10 mouse cellular contexts compared by ENCODE assay signal in genomic region chr4:135569201-135569600, GRCm38 (mm10). TPM values are rescaled to one million over a fixed set of nuclear protein-coding genes. Genes with fewer than 3 reads are reported as not detected.
DNase-seq lines count a peak whose midpoint lies in the region; ATAC-seq and TF ChIP-seq lines count a peak whose summit lies in the region.
"Had no signal": no experiment of that assay in that cellular context is flagged by ENCODE, and none has a peak within 500 bp of the region (broad histone marks: within the 10 kb centered on the region; RNA-seq: fewer than 3 reads in every experiment).

No protein-coding gene starts in this region.

- H3K36me3 ChIP-seq in forebrain, embryonic 11.5 days (ENCODE audit: control insufficient read depth, insufficient read depth, low read length) = no peaks in the 10 kb centered on the region
- no peaks in the 10 kb centered on the region for H3K36me3 ChIP-seq in forebrain, postnatal 0 days (ENCODE audit: insufficient read depth)
- H3K36me3 ChIP-seq in midbrain, embryonic 13.5 days = no peaks in the 10 kb centered on the region
- no peaks in the 10 kb centered on the region for H3K36me3 ChIP-seq in midbrain, embryonic 10.5 days
- no peaks in the 10 kb centered on the region for H3K36me3 ChIP-seq in limb, embryonic 11.5 days (ENCODE audit: control insufficient read depth, insufficient read depth, low read length)

- H3K4me2 ChIP-seq in forebrain, embryonic 11.5 days (ENCODE audit: low read depth, low read length, severe bottlenecking) = peak overlapping the region; percentile 51; the same call in 1 of the 2 replicates
- H3K4me2 ChIP-seq in forebrain, postnatal 0 days (ENCODE audit: low read depth) = no peak overlapping the region
- H3K4me2 ChIP-seq in midbrain, embryonic 13.5 days (replicated peaks) = peak overlapping the region; percentile 55; the same call in 1 of the 2 replicates
- H3K4me2 ChIP-seq in limb, embryonic 11.5 days (ENCODE audit: low read depth, severe bottlenecking) = peak overlapping the region; percentile 47

- no peaks in the 10 kb centered on the region for H3K9me3 ChIP-seq in forebrain, embryonic 11.5 days (ENCODE audit: control insufficient read depth, low read length)
- H3K9me3 ChIP-seq in forebrain, postnatal 0 days (ENCODE audit: low read length) = no peaks in the 10 kb centered on the region
- H3K9me3 ChIP-seq in midbrain, embryonic 13.5 days = no peaks in the 10 kb centered on the region
- no peaks in the 10 kb centered on the region for H3K9me3 ChIP-seq in midbrain, embryonic 10.5 days (replicated peaks)
- no peaks in the 10 kb centered on the region for H3K9me3 ChIP-seq in limb, embryonic 11.5 days (ENCODE audit: control insufficient read depth, low read length)

- H3K4me1 ChIP-seq in forebrain, embryonic 11.5 days (replicated peaks; ENCODE audit: control insufficient read depth, insufficient read depth, low read length) = peaks cover 36% of the 10 kb centered on the region
- H3K4me1 ChIP-seq in forebrain, postnatal 0 days (ENCODE audit: insufficient read depth) = peaks cover 8% of the 10 kb centered on the region; the same call in 1 of the 2 replicates
- H3K4me1 ChIP-seq in midbrain, embryonic 13.5 days (replicated peaks) = peaks cover 93% of the 10 kb centered on the region
- H3K4me1 ChIP-seq in midbrain, embryonic 10.5 days = peaks cover 72% of the 10 kb centered on the region
- peaks cover 60% of the 10 kb centered on the region for H3K4me1 ChIP-seq in limb, embryonic 11.5 days (ENCODE audit: control insufficient read depth, insufficient read depth, low read length)

- H3K4me3 ChIP-seq in forebrain, embryonic 11.5 days (ENCODE audit: low read depth, low read length) = no peak overlapping the region
- no peak overlapping the region for H3K4me3 ChIP-seq in forebrain, postnatal 0 days (ENCODE audit: low read depth, low read length)
- H3K4me3 ChIP-seq in midbrain, embryonic 13.5 days (replicated peaks) = no peak overlapping the region
- H3K4me3 ChIP-seq in midbrain, embryonic 10.5 days = no peak overlapping the region
- no peak overlapping the region for H3K4me3 ChIP-seq in limb, embryonic 11.5 days (ENCODE audit: low read depth, low read length)

- H3K9ac ChIP-seq in forebrain, embryonic 11.5 days (ENCODE audit: low read length) = no peak overlapping the region
- no peak overlapping the region for H3K9ac ChIP-seq in forebrain, postnatal 0 days
- no peak overlapping the region for H3K9ac ChIP-seq in midbrain, embryonic 13.5 days (replicated peaks)
- H3K9ac ChIP-seq in limb, embryonic 11.5 days (ENCODE audit: low read length) = 0 out of 2 replicates have a peak overlapping the region, but pooled peaks have one; percentile 4

- DNase-seq in forebrain, embryonic 11.5 days (ENCODE audit: low spot score) = no peak
- no peak for DNase-seq in forebrain, postnatal 0 days
- no peak for DNase-seq in midbrain, embryonic 10.5 days (ENCODE audit: low spot score)
- no peak for DNase-seq in limb, embryonic 11.5 days (ENCODE audit: low spot score)
- peak; percentile 29 to 40 for DNase-seq in thymus, postnatal 36 days
- DNase-seq in frontal cortex, postnatal 14 days (ENCODE audit: low spot score in 2 of 2) = no peak
- DNase-seq: adrenal gland, adult 8-10 months had no signal

- H3K27ac ChIP-seq in forebrain, embryonic 11.5 days (ENCODE audit: low read depth, low read length) = no peak overlapping the region
- H3K27ac ChIP-seq in forebrain, postnatal 0 days (ENCODE audit: low read depth, low read length) = no peak overlapping the region
- no peak overlapping the region for H3K27ac ChIP-seq in midbrain, embryonic 13.5 days
- no peak overlapping the region for H3K27ac ChIP-seq in midbrain, embryonic 10.5 days (replicated peaks)
- no peak overlapping the region for H3K27ac ChIP-seq in limb, embryonic 11.5 days (replicated peaks; ENCODE audit: low read depth, low read length)
- H3K27ac ChIP-seq: kidney, postnatal 0 days had no signal

- ATAC-seq in forebrain, embryonic 11.5 days (replicated peaks; ENCODE audit: low FRiP score) = no peak
- ATAC-seq in forebrain, postnatal 0 days = no peak
- no peak for ATAC-seq in midbrain, embryonic 13.5 days
- no peak for ATAC-seq in limb, embryonic 11.5 days (ENCODE audit: insufficient number of reproducible peaks, low FRiP score, low TSS enrichment, low read depth)
- no peak for ATAC-seq in monocyte, adult 5-6 weeks (replicated peaks; ENCODE audit: insufficient number of reproducible peaks, low FRiP score, low TSS enrichment, poor library complexity, severe bottlenecking)

- no peak for TF ChIP-seq CTCF in forebrain, postnatal 0 days (IDR thresholded peaks at IDR 0.05; ENCODE audit: low read depth)

- H3K27me3 ChIP-seq in forebrain, embryonic 11.5 days (ENCODE audit: control insufficient read depth, insufficient read depth, low read length) = peaks cover 41% of the 10 kb centered on the region
- H3K27me3 ChIP-seq in forebrain, postnatal 0 days (ENCODE audit: insufficient read depth, low read length) = peaks cover 19% of the 10 kb centered on the region
- peaks cover 60% of the 10 kb centered on the region for H3K27me3 ChIP-seq in midbrain, embryonic 13.5 days
- peaks cover 97% of the 10 kb centered on the region for H3K27me3 ChIP-seq in midbrain, embryonic 10.5 days (ENCODE audit: low read depth, poor library complexity, severe bottlenecking)
- H3K27me3 ChIP-seq in limb, embryonic 11.5 days (ENCODE audit: control insufficient read depth, insufficient read depth, low read length) = peaks cover 39% of the 10 kb centered on the region

- 6% methylated on average over 11 of the region's 11 CpGs for WGBS in forebrain, embryonic 11.5 days
- 14% methylated on average over 11 of the region's 11 CpGs for WGBS in forebrain, postnatal 0 days
- 13% methylated on average over 11 of the region's 11 CpGs for WGBS in midbrain, embryonic 13.5 days
- WGBS in midbrain, embryonic 10.5 days = 14% methylated on average over 11 of the region's 11 CpGs
- under 1% methylated on average over 11 of the region's 11 CpGs for WGBS in limb, embryonic 11.5 days

RNA-seq across cellular contexts. Expression of gene Grhl3, which starts 4.2 kb away (rescaled TPM):
- polyA plus RNA-seq in forebrain, embryonic 11.5 days (2014; fragmentation: Nextera tagmentation; extraction: Ambion mirVana) = 3.9 and 4.5 TPM in 2 replicates
- 1.0 and 1.5 TPM in 2 replicates for total RNA-seq in forebrain, postnatal 0 days (2014; rRNA removed)
- polyA plus RNA-seq in forebrain, postnatal 0 days (2015; fragmentation: Nextera tagmentation; extraction: Ambion mirVana) = 0.44 and 0.76 TPM in 2 replicates
- polyA plus RNA-seq in midbrain, embryonic 13.5 days (2015; fragmentation: Nextera tagmentation; extraction: Ambion mirVana) = 2.1 and 2.8 TPM in 2 replicates
- 1.3 and 2.5 TPM in 2 replicates for polyA plus RNA-seq in midbrain, embryonic 10.5 days (2016; fragmentation: Nextera tagmentation; extraction: Ambion mirVana)
- 8.3 and 11.0 TPM in 2 replicates for polyA plus RNA-seq in limb, embryonic 11.5 days (2014; fragmentation: Nextera tagmentation; extraction: Ambion mirVana)
- 0.38 TPM in 1 of 3 replicates, not detected in the others for total RNA-seq in monocyte, adult 5-6 weeks (2017)

Comparison
In these comparisons a context has a peak if more than half of its experiments do, and no peak if none do; other contexts are left out.
1. DNase-seq: peak in thymus, postnatal 36 days (2 of 2); none in forebrain, embryonic 11.5 days (single experiment), forebrain, postnatal 0 days (single experiment), midbrain, embryonic 10.5 days (single experiment), limb, embryonic 11.5 days (single experiment) and frontal cortex, postnatal 14 days (0 of 2).